ENCODE assay signal across 16 mouse cellular contexts in the genomic region with DNA sequence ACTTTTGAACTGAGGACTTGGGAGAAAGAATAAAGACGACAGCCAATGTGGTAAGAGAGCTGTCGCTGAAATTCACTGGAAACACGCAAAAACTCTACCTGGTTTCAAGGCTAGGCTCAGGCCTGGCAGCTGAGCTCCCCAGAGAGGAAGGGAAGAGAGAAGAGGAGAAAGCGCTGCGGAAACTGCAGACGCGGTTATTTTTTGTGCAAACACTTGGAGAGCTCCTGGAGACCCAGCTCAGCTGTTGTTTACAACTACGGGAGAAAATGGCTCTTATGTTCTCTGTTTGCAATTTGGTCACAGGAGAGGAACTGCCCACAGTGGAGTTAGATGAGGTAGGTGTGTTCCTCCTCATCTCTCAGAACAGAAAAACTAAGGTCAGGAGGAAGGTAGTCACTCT. TPM values are rescaled to one million over a fixed set of nuclear protein-coding genes. Genes with fewer than 3 reads are reported as not detected.
DNase-seq lines count a peak whose midpoint lies in the region; ATAC-seq lines count a peak whose summit lies in the region.
"Had no signal": no experiment of that assay in that cellular context is flagged by ENCODE, and none has a peak within 500 bp of the region (broad histone marks: within the 10 kb centered on the region; RNA-seq: fewer than 3 reads in every experiment).

No protein-coding gene starts in this region.

- H3K9ac ChIP-seq in embryonic facial prominence, embryonic 15.5 days = no peak overlapping the region
- no peak overlapping the region; the same call in 1 of the 2 replicates for H3K9ac ChIP-seq in heart, embryonic 13.5 days
- no peak overlapping the region for H3K9ac ChIP-seq in intestine, embryonic 15.5 days
- H3K9ac ChIP-seq: embryonic facial prominence, embryonic 12.5 days; hindbrain, embryonic 14.5 days had no signal

- H3K27ac ChIP-seq in embryonic facial prominence, embryonic 15.5 days (replicated peaks) = 0 out of 2 replicates have a peak overlapping the region, but pooled peaks have one; percentile 22
- H3K27ac ChIP-seq in embryonic facial prominence, embryonic 10.5 days (replicated peaks) = no peak overlapping the region
- peak overlapping the region; percentile 43 for H3K27ac ChIP-seq in heart, embryonic 13.5 days (replicated peaks)
- H3K27ac ChIP-seq in intestine, embryonic 15.5 days = peak overlapping the region; percentile 22
- H3K27ac ChIP-seq: embryonic facial prominence, embryonic 12.5 days; hindbrain, embryonic 14.5 days had no signal

- no peak overlapping the region for H3K4me2 ChIP-seq in embryonic facial prominence, embryonic 15.5 days (replicated peaks)
- no peak overlapping the region for H3K4me2 ChIP-seq in heart, embryonic 13.5 days
- no peak overlapping the region for H3K4me2 ChIP-seq in intestine, embryonic 15.5 days (replicated peaks)
- H3K4me2 ChIP-seq: embryonic facial prominence, embryonic 12.5 days; hindbrain, embryonic 14.5 days; liver, embryonic 11.5 days had no signal

- no peak for ATAC-seq in embryonic facial prominence, embryonic 15.5 days (ENCODE audit: insufficient number of reproducible peaks, low FRiP score, low TSS enrichment, low read depth)
- no peak for ATAC-seq in heart, embryonic 13.5 days (ENCODE audit: extremely low read depth, insufficient number of reproducible peaks, low FRiP score, low TSS enrichment)
- no peak for ATAC-seq in intestine, embryonic 15.5 days
- ATAC-seq: activated CD4-positive, CD25-positive, alpha-beta regulatory T cell, adult 4 months had no signal

- WGBS in embryonic facial prominence, embryonic 15.5 days = 64% methylated on average over 8 of the region's 8 CpGs
- WGBS in embryonic facial prominence, embryonic 10.5 days = 83% methylated on average over 8 of the region's 8 CpGs
- 76% methylated on average over 8 of the region's 8 CpGs for WGBS in heart, embryonic 13.5 days
- WGBS in intestine, embryonic 15.5 days = 44% methylated on average over 8 of the region's 8 CpGs

- DNase-seq in embryonic facial prominence, embryonic 10.5 days (ENCODE audit: low spot score) = no peak
- DNase-seq in heart, adult 9 months (ENCODE audit: low spot score in 2 of 2) = no peak
- DNase-seq in kidney, postnatal 10 days = peak; percentile 30
- DNase-seq in kidney, postnatal 25 days = no peak
- no peak for DNase-seq in testis, postnatal 10 days (ENCODE audit: low spot score)
- DNase-seq: cerebellum, postnatal 36 days; midbrain, embryonic 14.5 days; right cerebral cortex, postnatal 25 days; thymus, postnatal 14 days had no signal

- H3K36me3 ChIP-seq in embryonic facial prominence, embryonic 15.5 days = peaks cover 49% of the 10 kb centered on the region
- peaks cover 96% of the 10 kb centered on the region for H3K36me3 ChIP-seq in embryonic facial prominence, embryonic 10.5 days (replicated peaks)
- H3K36me3 ChIP-seq in heart, embryonic 13.5 days = peaks cover 97% of the 10 kb centered on the region
- H3K36me3 ChIP-seq in intestine, embryonic 15.5 days = peaks cover 24% of the 10 kb centered on the region

- no peak overlapping the region for H3K4me3 ChIP-seq in embryonic facial prominence, embryonic 15.5 days (replicated peaks)
- H3K4me3 ChIP-seq in embryonic facial prominence, embryonic 10.5 days = no peak overlapping the region
- H3K4me3 ChIP-seq in heart, embryonic 13.5 days = no peak overlapping the region
- H3K4me3 ChIP-seq in intestine, embryonic 15.5 days (replicated peaks) = no peak overlapping the region
- H3K4me3 ChIP-seq: embryonic facial prominence, embryonic 12.5 days had no signal

- no peaks in the 10 kb centered on the region for H3K27me3 ChIP-seq in embryonic facial prominence, embryonic 15.5 days
- H3K27me3 ChIP-seq in embryonic facial prominence, embryonic 10.5 days (replicated peaks; ENCODE audit: low read depth, poor library complexity, severe bottlenecking) = no peaks in the 10 kb centered on the region
- no peaks in the 10 kb centered on the region for H3K27me3 ChIP-seq in heart, embryonic 13.5 days (replicated peaks)
- H3K27me3 ChIP-seq in intestine, embryonic 15.5 days (replicated peaks) = no peaks in the 10 kb centered on the region
- H3K27me3 ChIP-seq: embryonic facial prominence, embryonic 12.5 days had no signal

- peaks cover 6% of the 10 kb centered on the region; the same call in 1 of the 2 replicates for H3K4me1 ChIP-seq in embryonic facial prominence, embryonic 15.5 days
- 0 out of 2 replicates have a peak, but pooled peaks cover 18% of the 10 kb centered on the region for H3K4me1 ChIP-seq in embryonic facial prominence, embryonic 10.5 days
- peaks cover 18% of the 10 kb centered on the region for H3K4me1 ChIP-seq in heart, embryonic 13.5 days
- H3K4me1 ChIP-seq in intestine, embryonic 15.5 days (replicated peaks) = peaks cover 9% of the 10 kb centered on the region; the same call in 1 of the 2 replicates
- H3K4me1 ChIP-seq: embryonic facial prominence, embryonic 12.5 days had no signal

- no peaks in the 10 kb centered on the region for H3K9me3 ChIP-seq in embryonic facial prominence, embryonic 15.5 days (replicated peaks)
- no peaks in the 10 kb centered on the region for H3K9me3 ChIP-seq in embryonic facial prominence, embryonic 10.5 days
- no peaks in the 10 kb centered on the region for H3K9me3 ChIP-seq in heart, embryonic 13.5 days
- H3K9me3 ChIP-seq in intestine, embryonic 15.5 days = no peaks in the 10 kb centered on the region
- H3K9me3 ChIP-seq: embryonic facial prominence, embryonic 12.5 days had no signal

RNA-seq across cellular contexts. Expression of a gene that starts 32.4 kb away (rescaled TPM):
- polyA plus RNA-seq in embryonic facial prominence, embryonic 15.5 days (2015; fragmentation: Nextera tagmentation; extraction: Ambion mirVana) = 101 and 105 TPM in 2 replicates
- polyA plus RNA-seq in embryonic facial prominence, embryonic 10.5 days (2016; fragmentation: Nextera tagmentation; extraction: Ambion mirVana) = 182 and 203 TPM in 2 replicates
- polyA plus RNA-seq in heart, embryonic 13.5 days (2015; fragmentation: Nextera tagmentation; extraction: Ambion mirVana) = 76.6 and 80.2 TPM in 2 replicates
- 85.6 and 92.2 TPM in 2 replicates for polyA plus RNA-seq in intestine, embryonic 15.5 days (2015; fragmentation: Nextera tagmentation; extraction: Ambion mirVana)
